Mouse (Mus musculus) G1E (cell line): ENCODE measurements around the gene Kank2.

Experiments
- CTCF ChIP-seq: IDR thresholded peaks from 2 replicates; pipeline ENCODE4 v1.5.1; 2012; ENCODE audit warnings: low read depth, low read length, inconsistent platforms, mixed read lengths
- GATA1 ChIP-seq: IDR thresholded peaks from 2 replicates; pipeline ENCODE4 v1.6.1; 2012; ENCODE audit warnings: borderline replicate concordance, low read length, inconsistent platforms, mixed read lengths

DNA sequence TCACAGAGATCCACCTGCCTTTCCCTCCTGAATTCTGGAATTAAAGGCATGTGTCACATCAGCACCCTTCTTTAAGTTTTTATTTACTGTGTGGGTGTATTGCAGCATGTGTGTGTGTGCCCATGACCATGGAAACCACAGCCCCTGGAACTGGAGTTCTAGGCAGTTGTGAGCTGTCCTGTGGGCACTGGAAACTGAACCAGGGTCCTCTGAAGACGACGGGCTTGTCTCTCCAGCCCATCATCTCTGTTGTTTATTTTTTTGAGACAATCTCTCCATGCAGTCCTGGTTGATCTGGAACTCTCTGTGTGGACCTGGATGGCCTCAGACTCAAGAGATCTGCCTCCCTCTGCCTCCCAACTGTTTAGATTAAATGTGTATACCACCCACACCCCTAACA is 81.5 kb downstream of the Kank2 start:
- TF ChIP-seq GATA1 = no peak
- no peak for TF ChIP-seq CTCF
